Mouse (Mus musculus): ENCODE results near the gene Fdx1l. TPM values are rescaled to one million over a fixed set of nuclear protein-coding genes. Genes with fewer than 3 reads are reported as not detected.

Fdx1l gene
- polyA plus RNA-seq (2017; shearing (Covaris generic)), result 10 to 100 TPM in 2 of 3 experiments, 1 to 10 TPM in 1; 9.8 to 15.0 (median 14.9) TPM

DNA sequence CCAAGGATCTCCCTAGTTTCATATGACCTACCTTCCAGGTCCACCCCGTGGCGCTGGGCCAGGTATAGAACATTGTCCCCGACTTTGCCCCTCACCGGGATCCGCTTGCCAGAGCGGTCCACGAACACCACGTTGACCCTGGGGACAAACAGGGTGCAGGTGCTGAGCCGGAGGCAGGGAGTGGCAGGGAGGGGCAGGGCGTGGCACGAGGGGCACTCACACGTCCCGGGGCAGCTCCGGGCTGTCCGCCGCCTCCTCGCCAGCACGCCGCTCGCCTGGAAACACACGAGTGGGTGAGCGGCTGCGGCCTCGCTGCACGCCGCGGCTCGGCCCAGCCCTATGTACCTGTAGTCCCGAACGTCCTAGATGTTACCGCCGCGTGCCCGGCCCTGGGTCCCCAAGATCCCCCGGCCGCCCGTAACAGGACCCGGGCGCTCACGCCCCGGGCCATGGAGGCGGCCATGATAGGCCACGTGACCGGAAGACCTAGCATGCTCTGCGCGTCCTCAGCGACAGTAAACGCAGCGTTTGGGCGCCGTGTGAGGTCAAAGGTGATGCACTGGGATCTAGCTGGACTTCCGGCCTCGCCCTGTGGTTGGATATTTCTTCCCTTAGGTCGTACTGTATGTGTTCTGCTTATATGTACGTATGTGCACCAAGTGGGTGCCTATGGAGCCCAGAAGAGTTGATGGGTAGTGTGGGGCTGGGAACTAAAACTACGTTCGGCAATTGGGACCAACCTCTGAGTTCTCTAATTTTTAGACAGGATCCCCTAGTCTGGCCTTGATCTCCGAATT lies at the start of gene Fdx1l, which contains the start of gene Gm49373:
Fdx1l (minus strand) TSS at position 571 of the 797 bp plus-strand sequence.
Gm49373 (minus strand) TSS at position 53 of the 797 bp plus-strand sequence.
- peak; percentile 98 for ATAC-seq

DNA sequence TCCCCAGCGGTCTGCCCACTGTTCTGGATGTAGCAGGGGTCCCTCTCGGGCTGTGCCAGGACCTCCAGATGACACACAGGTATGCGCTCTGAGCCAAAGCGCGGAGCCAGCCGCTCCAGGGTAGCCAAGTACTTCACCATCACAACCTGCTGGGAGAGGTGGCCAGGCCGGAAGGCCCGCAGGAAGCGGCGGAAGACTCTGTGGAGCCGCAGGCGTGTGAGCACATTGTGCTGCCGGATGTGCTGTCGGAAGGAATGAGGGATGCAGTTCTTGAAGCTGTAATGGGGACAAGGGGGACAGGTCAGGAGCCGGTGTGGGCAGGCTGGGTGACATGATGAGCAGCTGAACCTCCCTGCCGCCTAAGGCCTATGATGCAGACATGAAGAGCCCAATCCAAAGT lies 48.1 kb upstream of the Fdx1l start:
- ATAC-seq, result no peak

DNA sequence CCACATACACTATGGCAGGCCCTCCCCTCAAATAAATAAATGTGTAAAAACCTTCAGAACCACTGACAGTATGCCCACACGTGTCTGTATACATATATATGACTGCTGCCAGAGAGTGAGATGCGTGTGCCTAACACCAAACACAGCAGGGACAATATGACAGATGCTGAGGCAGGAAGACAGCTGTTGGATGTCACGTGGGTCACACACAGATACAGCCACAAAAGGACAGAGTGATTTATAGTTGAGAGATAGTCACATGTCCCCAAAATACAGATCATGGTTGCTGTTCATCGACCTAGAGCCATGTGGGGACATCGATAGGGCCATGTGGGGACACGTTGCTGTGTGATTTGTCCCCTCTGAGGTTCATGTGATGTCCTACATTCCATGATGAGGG lies 43.7 kb upstream of the Fdx1l start:
- no peak for ATAC-seq

DNA sequence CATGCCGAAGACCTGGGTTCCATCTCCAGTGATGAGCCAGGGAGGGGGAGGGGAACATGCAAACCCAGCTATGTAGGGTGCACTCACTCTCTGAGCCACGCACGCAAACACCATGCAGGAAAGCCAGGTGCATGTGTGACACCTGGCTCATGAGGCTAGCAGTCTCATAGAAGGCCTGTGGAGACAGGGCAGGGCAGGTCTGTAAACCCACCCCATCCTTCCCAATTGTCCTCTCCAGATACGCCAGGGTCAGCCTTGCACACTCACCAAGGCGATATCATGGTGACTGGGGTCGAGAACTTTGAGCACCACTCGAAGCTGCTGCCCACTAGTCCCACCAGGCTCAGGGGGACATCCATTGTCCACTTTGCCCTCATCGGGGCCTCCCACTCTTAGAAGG lies 41.7 kb upstream of the Fdx1l start:
- ATAC-seq, result no peak

DNA sequence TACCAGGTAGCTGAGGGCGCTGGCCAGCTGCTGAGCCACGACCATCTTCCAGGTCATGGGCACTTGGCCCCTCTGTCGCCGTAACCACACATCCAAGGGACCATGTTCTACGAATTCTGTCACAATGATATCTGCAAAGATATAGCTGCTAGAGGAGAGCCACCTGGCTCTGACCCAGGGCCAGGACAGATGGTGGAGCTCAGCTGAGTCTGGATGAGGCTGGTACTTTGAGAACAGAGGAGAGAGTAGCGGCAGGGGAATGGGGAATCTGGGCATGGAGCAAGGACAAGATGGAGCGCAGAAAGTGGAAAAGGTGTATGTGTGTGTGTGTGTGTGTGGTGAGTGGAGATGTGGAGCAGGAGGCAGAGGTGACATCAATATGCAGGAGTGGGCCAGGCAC lies 40.8 kb upstream of the Fdx1l start:
- no peak for ATAC-seq

DNA sequence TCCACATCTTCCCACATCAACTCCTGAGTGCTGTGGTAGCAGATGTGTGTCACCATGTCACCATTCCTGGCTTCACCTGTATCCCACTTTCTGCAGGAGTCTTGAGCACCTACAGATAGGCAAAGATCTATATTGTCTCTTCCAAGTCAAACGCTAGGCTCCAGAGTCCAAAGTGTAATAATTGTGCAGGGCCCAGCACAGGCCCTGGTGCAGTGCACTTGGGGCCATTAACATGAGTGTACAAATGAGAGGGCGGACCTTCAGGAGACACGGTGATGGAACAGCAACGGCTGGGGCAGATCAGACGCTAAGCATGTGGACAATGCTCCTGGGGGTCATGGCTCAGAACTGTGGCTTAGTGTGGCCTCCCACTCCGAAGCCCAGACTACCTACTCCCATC lies 40.3 kb upstream of the Fdx1l start:
- no peak for ATAC-seq

DNA sequence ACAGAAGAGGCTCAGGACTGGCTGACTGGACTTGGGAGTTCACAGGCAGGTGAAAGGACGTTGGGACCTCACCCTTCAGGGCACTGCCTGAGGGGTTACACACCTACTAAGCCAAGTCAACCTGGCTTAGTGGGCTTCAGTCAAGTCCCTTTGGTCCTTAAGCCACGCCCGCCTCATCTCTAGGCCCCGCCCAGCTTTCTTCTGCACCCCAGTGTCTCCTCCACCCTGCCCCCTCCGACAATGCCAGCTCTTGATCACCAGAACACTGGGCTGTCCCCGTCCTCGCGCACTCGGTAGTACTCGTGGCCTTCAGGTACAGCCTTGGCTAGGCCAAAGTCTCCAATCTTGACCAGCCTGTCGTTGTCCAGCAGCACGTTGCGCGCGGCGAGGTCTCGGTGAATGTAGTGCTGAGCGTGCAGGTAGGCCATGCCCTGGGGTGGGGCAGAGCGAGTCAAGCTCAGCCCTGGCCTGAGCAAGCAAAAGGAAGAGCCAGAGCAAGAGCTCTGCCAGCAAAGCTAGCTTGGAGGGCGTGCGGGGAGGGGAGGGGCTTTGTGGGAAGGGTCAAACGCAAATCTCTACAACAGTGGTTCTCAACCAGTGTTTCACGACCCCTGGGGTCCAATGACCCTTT lies 34.3 kb upstream of the Fdx1l start:
- ATAC-seq, result no peak

DNA sequence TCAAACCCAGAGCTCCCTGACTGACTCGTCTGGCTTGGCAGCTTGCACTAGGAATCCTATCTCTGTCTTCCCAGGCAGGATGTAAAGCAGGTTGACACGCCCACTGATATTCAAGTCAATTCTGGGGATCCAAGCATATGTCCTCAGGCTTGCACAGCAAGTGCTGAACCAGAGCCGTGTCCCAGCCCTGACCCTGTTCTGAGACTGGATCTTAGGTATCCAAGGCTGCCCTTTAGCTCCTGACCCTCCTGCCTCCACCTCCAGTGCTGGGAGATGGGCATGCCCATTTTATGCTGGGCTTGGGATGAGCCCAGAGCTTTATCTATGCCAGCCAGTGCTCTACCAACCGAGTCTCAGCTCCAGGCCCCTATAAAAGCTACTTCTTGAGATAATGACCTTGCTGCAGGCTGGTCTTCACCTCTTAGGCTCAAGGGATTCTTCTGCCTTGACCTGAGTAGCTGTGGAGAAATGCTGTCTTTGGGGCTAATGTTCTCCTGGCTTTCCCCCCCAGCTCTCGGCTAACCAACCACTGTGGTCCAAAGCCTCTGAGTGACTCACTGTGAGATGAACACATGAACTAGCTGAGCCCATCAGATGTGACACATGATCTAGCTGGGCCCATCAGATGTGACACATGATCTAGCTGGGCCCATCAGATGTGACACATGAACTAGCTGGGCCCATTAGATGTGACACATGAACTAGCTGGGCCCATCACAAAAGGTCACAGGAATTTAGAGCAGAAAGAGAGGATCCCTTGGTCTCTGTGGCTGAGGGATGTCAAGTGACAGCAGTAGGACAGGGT lies 32.5 kb upstream of the Fdx1l start:
- ATAC-seq, result no peak

DNA sequence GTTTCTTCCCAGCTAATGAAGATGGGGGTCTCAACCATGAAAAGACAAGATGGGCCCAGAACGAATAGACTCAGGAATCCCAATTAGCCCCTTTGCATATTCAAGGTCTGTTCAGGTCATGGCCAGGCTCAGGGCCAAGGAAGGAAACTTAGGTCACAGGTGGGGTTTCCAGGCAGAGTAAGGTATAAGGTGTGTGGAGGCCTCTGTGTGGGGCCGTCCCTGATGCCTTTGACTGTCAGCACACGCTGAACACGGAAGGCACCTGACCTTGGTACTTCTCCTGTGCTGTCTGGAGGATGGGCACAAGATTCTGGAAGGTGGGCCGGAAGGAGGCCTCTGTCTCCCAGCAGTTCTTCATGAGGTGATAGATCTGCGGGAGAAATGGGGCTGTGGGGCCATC lies 31.4 kb upstream of the Fdx1l start:
- ATAC-seq, result no peak

DNA sequence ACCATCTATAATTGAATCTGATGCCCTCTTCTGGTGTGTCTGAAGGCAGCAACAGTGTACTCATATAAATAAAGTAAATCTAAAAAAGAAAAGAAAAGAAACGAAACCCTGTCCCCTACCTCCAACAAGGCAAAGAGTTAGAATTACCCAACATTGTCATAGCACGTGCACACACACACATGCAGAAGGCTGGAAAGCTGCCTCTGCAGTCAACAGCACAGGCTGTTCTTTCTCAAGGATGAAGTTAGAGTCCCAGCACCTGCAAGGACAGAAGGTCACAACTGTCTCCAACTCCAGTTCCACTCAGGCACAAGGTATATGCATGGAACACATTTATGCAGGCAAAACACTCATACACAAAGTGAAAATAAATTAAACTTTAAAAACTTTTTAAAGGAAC lies 28.7 kb upstream of the Fdx1l start:
- ATAC-seq, result no peak

DNA sequence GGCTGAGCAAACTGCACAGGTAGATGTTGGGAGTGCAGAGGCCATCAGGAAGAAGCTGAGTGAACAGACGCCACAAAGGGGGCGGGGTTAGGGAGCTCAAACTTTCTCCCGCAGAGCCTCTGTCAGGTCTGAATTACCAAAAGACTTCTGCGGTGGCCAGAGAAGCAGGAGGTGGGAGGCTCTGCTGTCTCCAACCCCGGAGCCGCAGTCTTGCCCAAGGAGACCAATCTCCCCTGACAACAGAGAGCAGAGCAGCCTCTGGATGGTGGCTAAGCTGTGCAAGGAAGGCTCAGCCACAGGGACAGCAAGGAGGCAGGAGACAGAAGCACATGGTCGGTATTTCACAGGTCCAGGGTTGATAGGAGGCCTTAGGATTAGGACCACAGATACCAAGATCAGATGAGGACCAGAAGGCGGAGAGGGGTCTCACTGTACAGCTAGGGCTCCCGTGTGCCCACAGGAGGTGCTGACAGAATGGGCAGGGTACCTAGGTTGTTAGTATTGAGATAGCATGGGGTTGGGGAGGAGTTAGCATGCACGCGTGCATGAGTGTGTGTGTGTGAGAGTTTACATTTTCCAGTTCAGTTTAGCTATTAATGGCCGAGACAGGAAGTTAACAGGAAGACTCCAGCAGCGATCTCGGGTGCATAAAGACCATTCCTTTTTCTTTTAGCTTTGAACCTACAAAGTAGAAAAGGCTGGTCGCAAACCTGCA lies 27.2 kb upstream of the Fdx1l start:
- peak; percentile 58 for ATAC-seq

DNA sequence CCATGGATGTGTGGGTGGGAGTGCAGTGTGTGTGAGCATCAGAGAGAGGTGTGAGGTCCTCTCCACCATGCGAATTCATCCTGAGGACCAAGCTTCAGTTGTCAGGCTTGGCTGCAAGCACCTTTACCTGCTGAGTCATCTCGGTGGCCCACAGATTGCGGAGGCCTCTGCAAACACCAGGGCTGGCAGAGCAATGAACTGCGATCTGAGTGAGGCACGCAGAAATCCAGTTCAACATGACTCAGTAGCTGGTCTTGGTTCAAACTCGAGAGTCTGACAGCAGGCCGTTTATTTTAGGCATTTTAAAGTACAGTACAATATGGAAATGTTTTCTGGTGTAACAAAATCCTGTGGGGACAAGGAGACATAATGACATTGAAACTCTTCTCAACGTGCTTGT lies 24.4 kb upstream of the Fdx1l start:
- ATAC-seq, result no peak

DNA sequence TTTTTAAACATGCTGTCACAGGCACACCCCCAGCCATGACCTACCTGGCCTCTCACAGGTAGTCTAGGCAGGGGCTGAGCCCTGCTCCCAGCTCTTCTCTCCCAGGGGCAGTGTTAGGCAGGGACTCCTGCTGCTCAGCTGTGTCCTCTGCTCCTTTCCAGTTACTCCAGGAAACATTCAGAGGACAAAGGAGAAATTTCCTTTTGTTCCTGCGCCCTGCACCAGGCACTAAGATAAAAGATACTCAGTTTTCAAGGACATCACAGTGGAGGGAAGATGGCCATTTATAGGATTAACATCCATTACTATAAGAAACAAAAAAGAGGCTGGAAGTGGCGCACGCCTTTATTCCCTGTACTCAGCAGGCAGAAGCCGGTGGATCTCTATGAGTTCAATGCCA lies 22.5 kb upstream of the Fdx1l start:
- no peak for ATAC-seq

DNA sequence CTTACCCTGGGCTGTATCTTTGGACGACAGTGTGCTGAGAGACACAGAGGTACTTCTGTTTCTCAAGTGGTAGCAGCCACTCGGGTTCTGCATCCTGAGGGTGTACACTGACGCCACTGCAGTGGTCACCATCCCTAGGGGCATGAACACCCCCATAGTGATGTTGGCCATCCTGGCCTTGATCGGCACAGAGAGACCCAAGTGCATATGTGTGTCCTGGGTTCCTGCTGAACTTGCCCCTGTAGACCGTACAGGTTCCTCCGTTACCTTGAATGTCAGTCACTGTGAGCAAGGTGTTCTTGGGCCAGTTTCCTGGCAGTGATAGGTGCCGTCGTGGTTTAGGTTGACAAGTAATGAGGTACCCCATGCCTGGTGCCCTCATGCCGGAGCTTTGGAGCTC lies 20.0 kb upstream of the Fdx1l start:
- no peak for ATAC-seq

DNA sequence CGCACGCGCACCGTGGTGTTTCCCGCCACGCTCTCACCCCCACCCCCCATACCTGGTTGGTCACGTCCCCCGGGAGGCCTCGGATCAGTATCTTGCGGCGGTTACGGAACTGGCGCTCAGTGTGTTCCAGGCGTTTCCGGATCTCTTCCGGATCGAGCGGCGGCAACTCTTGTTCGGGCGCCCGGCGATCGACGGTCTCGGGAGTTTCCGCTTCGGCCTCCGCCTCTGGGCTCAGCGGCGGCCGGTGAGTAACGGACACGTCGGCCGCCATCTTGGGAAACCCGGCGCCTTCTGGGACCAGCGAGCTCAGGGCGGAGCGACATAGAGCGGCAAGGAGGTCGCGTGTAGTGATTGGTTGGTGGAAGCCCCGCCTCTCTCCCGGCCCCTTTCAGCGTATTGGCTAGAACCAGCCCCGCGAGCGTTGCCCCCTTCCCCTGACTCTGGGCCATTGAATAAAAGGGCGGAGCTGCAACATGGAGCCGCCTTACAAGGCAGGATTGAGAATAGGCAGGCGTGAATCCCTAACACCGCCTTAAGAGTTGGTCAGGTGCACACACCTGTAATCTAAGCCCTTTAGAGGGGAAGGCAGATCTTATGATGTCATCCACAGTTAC lies 18.4 kb upstream of the Fdx1l start, which contains the start of the genes Gm38431 and Raver1:
Gm38431 (minus strand) TSS at position 291 of the 614 bp plus-strand sequence.
Raver1 (minus strand) TSS at position 302 of the 614 bp plus-strand sequence.
- peak; percentile 98 for ATAC-seq

DNA sequence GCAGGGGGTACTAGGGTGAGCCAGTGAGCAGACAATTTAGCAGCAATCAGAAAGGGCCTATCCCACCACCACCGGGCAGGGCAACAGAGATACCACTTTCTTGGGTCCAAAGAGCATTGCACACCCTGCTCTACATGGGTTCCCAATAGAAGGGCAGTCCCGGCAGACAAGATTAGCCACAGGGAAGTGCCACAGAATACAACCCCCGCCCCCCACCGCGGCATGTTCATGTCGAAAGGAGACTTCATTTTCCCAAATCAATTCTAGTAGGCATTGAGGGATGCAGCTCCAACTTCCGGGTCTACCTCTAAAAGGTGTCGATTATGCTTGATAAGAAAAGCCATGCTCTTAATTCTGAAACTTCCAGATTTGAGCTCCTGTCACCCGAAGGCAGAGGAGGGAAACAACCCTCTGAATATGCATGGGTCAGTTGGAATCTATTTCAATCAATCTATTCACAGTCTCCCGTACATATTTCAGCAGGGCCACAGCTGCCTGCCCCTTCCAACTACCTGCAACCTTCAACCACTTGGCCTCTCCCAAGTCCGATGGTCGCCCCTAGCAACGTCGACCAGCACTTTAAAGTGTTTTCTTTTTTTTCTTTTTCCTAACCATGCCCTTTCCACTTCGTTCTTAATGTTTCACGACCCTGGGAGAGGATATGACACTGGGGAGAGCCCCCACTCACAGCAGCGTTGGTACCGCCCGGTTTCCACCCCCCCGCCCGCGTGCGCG lies 17.7 kb upstream of the Fdx1l start:
- no peak for ATAC-seq

DNA sequence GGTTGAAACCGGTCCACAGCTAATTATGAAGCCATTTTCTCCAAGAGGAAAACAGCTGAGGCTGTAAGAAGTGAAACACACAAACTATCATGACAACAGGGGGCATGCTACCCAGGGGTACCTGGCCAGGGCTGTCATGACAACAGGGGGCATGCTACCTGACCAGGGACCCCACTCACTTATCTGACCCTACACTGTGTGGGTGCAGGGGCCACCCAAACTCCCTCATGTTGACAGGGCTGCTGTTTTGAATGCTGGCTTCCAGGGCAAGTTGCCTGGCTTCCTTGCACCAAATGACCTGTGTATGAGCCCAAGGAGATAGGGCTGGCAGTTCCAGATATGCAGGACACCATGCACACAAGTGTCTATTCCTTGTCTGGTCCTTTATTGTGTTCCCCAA lies 17.1 kb upstream of the Fdx1l start:
- no peak for ATAC-seq

DNA sequence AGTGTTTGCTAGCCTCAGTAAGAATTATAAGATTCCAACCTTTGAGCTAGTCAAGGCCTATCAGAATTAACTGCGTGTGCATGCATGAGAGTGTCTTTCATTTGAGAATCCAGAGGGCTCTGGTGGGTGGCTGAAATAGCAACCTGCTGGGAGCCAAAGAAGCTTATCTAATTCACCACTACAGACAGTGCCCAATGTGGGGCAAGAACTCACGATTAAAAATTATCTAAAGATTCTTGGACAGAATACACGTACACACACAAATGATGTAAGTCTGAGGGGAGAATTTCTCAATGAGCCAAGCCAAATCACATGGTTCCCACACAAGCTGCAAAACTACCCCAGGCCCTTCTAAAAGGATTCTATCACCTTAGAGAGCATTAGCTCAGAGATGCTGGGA lies 9.9 kb upstream of the Fdx1l start:
- ATAC-seq, result no peak

DNA sequence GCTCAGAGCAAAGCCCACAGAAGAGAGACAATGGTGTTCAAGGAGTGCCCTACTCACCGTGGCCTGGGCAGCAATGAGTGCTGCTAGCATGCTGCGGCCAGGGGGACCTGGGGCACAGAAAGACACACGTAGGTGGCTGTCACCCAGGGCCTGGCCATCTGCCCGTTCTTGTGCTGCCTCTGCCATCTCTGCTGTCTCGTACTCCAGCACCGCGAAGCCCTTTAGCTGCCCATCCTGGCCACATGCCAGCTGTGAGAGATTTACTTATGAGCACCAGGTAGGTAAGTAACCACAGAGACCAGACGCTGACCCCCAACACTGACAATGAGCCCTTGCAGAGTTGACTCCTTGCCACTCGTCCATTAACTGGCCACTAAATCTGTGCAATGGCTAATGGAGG lies 7.7 kb upstream of the Fdx1l start:
- no peak for ATAC-seq

DNA sequence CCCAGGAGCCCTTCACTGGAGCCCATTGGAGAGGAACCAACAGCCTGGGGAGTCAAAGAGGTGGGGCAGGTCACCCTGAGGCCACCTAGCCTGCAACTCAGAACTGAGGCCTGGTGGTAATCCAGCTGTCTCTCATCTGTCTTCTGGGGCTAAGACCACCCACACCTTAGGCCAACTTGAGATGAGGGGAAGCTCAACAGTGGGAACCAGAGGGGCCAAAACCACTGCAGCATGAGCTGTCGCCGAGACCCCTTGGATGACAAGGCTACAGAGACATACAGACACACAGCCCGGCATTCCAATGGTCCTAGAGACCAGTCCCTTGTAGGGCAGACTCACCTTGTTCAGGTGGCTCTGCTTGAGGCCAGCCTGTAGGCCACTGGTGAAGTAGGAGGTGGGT lies 2.2 kb upstream of the Fdx1l start:
- no peak for ATAC-seq

DNA sequence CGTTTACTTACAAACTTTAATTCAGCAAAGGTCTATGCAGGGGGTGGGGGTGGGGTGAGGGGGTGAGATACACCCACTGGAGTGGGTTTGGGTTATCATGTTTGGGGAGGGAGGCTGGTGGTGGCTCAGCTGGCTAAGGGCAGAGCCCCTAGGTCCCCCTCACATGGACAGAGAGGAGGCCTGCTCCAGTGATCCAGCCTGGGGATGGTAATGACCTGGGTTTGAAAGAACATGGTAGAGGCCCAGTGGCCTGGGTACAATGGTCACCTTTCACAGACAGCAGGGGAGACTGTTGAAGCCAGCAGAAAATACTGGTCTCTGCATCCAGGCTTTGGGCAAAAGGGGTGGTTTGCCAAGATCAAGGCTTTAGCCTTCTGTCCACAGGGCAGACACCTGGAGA lies 759 bp upstream of the Fdx1l start:
- no peak for ATAC-seq

Data from inflammation-experienced regulatory T-cells, adult 6 months (primary cell).